Mouse (Mus musculus) urinary bladder, postnatal 25 days (tissue): ENCODE results near the gene Clpb.

ENCODE experiments used
- DNase-seq: peaks from one replicate; pipeline ENCODE4 v3.0.0; 2022; ENCODE audit warnings: low spot score

Clpb gene

GRCm38 (mm10) chr7:101726980-101727379 lies 63.5 kb downstream of the Clpb start:
- no peak for DNase-seq

GRCm38 (mm10) chr7:101732096-101732495 lies 68.7 kb downstream of the Clpb start:
- no peak for DNase-seq

GRCm38 (mm10) chr7:101733042-101733441 lies 69.6 kb downstream of the Clpb start:
- DNase-seq: no peak

- DNase-seq: no peak
Measured at GRCm38 (mm10) chr7:101735297-101735696, 71.9 kb downstream of the Clpb start.

- no peak for DNase-seq
Measured at GRCm38 (mm10) chr7:101737735-101738134, 74.3 kb downstream of the Clpb start.

GRCm38 (mm10) chr7:101739602-101740001 lies 76.2 kb downstream of the Clpb start:
- DNase-seq: no peak

GRCm38 (mm10) chr7:101743487-101743886 lies 80.1 kb downstream of the Clpb start:
- no peak for DNase-seq

GRCm38 (mm10) chr7:101746559-101747334 lies 83.3 kb downstream of the Clpb start:
- no peak for DNase-seq

- DNase-seq: no peak
Measured at GRCm38 (mm10) chr7:101750268-101750667, 86.8 kb downstream of the Clpb start.

GRCm38 (mm10) chr7:101752346-101752745 lies 88.9 kb downstream of the Clpb start:
- no peak for DNase-seq

GRCm38 (mm10) chr7:101753492-101753891 lies 90.1 kb downstream of the Clpb start:
- DNase-seq: no peak

GRCm38 (mm10) chr7:101754416-101754815 lies 91.0 kb downstream of the Clpb start:
- no peak for DNase-seq

GRCm38 (mm10) chr7:101755301-101755700 lies 91.9 kb downstream of the Clpb start:
- no peak for DNase-seq

- no peak for DNase-seq
Measured at GRCm38 (mm10) chr7:101761899-101762780, 98.7 kb downstream of the Clpb start.

- no peak for DNase-seq
Measured at GRCm38 (mm10) chr7:101767335-101767907, 104.0 kb downstream of the Clpb start.

- no peak for DNase-seq
Measured at GRCm38 (mm10) chr7:101770051-101770450, 106.6 kb downstream of the Clpb start.

- DNase-seq: no peak
Measured at GRCm38 (mm10) chr7:101771604-101772003, 108.2 kb downstream of the Clpb start.

GRCm38 (mm10) chr7:101772687-101773086 lies 109.3 kb downstream of the Clpb start:
- DNase-seq: no peak

GRCm38 (mm10) chr7:101777053-101777452 lies 113.6 kb downstream of the Clpb start:
- DNase-seq: no peak

GRCm38 (mm10) chr7:101817861-101818401 lies 154.5 kb downstream of the Clpb start, which contains the start of gene Phox2a:
Gene Phox2a, plus strand, starts transcription at chr7:101818313.
- no peak for DNase-seq

- no peak for DNase-seq
Measured at GRCm38 (mm10) chr7:101820295-101821030, 157.0 kb downstream of the Clpb start.
